Mouse (Mus musculus): ENCODE data around the gene Kcnk2.

Gene Kcnk2

DNA sequence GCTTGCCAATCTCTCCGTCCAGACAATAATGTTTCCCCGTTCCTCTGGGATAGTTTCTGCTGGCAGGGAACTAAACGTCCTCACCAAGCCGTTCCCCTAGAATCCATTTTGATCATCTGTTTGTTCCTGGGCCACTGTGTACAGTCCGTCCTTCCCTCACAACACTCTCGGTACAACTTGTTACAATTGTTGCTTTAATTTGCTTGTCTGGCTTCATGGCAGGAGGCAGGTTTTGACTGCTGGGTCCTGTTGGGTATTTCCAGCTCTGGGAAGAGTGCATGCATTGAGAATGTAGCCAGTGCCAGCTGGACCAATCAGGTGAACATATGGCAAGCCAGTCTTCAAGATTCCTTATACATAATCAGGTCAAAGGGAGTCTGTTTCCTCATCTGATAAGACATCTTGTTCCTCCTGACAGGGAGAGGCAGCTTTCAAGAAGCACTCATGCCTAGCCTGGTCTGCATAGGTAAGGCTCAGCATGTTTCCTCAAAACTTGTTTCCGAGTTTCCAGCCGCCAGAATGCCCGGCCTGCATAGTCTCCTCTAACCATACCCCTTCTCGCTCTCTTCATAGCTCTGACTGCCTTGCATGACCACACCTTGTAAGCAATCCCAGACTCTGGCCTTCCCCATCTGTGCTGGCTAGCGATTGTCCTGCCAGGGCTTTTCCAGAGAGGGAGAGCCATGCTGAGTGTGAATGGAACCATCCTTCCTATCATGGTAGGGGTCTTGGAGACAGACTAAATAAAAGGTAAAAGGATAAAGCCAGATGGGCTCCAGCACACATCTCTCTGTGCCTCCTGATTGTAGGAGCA lies 184.1 kb downstream of the Kcnk2 start:
- DNase-seq (ENCODE audit: low read depth), result no peak

DNA sequence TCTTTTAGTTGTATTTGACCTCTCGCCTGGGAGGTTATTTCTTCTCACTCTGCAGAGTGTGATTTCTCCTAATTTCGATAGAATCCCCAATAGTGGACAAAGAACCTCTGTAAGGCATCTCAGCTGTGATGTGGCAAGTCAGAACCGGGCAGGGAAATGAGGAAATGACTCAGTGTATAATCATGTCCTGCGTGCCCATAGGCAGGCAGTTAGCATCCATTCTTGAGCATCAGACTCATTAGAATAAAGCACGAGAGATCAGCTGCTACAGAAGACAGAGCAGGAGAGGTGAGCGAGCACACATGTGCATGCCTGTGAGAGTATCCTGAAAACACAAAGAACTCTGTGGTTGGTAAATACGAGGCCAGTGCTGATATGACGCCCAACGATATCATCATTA lies 186.9 kb downstream of the Kcnk2 start:
- peak; percentile 9 for DNase-seq (ENCODE audit: low read depth)

DNA sequence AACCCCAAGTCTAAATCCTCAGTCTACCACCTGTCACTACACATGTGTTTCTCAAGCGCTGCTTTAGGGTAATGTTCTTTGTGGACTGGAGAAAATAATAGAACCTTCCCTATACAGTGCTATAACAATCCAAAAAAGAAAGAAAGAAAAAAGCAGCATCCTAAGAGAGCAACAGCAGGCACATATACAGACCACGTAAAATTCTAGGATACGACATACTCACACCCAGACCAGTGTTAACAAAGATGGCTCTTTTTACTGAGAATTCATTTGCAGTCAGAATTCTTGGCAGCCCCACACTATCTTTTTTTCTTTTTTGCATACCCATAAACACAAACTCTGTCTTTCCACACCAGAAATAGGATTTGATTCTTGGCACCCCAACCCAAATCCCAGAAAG lies 187.6 kb downstream of the Kcnk2 start:
- no peak for DNase-seq (ENCODE audit: low read depth)

DNA sequence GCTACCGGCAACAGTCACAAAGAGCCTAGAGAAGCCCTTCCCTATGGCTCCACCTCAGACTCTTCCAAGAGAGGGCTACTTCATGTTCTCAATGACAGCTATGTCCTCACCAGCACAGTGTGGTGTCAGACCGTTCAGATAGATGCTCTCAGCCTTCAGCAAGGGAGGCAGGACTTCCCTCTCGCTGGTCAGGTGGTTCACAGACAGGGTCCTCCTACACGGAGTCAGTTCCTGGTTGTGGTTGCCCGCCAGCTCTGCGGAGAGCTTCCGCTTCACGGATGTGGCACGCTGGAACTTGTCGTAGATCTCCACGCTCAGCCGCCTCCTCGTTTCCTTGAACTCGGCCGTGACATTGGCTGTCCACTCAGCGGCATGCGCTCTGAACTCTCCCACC lies 192.4 kb downstream of the Kcnk2 start:
- no peak for DNase-seq (ENCODE audit: low read depth)

DNA sequence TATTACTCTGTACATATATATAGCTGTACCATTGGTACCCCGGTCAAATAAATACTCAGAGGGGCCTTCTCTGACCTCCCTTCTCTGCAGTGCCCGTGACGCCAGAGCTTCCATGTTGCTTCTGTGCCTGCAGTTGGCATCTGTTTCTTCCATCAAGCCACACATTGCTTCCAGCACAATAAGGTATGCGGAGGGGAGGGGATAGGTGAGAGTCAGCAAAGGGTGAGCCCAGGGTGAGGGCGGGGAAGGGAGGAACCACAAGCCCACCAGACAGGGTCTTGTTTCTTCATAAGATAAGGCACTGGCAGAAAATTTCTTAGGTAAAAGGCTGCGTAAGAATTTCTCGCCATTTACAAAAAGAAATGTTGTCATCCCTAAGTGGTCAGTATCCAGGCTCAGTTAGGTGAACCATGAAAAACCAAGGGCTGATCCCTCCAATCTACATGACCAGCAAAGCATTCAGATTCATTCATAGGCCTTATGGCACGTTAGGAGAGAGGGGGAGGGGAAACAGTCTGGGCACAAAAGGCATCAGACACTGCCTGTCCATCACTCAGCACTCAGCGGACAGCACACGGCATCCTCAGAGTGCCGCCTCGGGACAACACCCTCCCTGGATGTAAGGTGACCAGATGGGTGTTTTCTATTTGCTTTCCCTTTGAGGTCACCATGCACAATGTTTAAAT lies 192.9 kb downstream of the Kcnk2 start:
- DNase-seq (ENCODE audit: low read depth), result no peak

DNA sequence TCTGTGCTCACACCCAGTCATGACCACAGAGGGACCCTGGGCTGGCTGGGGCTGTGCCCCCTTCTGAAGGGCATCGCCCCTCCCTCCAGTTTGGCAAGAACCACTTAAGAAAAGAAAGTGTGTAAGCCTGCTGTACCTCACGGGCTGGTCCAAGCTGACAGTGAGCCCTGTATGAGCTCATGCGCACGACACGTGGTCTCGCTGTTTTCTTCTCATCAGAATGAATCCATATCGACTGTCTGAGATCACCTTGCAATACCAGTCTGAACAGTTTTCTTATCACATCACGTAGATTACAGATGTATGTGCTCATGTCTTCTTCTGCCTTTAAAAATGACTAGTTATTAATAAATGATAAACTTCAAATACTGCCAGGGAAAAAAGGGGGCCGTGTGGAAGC lies 193.5 kb downstream of the Kcnk2 start:
- no peak for DNase-seq (ENCODE audit: low read depth)

DNA sequence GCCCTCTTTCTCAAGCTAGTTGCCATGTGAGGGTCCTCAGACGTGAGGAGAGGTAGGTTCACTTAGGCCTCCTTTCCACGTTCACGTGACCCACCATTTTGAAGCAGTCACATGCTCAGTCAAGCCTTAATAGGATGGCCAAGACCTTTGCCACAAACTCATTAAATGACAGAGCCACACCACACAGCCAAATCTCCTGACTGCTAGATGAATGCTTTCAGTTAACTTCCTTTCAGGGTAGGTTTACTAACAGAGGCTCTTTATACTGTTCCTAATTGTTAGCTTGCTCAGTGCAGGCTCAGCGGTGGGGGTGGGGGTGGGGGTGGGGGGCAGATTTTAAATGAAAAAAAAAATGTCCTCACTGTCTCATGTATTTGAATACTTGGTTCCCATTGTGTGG lies 206.3 kb downstream of the Kcnk2 start:
- no peak for DNase-seq (ENCODE audit: low read depth)

DNA sequence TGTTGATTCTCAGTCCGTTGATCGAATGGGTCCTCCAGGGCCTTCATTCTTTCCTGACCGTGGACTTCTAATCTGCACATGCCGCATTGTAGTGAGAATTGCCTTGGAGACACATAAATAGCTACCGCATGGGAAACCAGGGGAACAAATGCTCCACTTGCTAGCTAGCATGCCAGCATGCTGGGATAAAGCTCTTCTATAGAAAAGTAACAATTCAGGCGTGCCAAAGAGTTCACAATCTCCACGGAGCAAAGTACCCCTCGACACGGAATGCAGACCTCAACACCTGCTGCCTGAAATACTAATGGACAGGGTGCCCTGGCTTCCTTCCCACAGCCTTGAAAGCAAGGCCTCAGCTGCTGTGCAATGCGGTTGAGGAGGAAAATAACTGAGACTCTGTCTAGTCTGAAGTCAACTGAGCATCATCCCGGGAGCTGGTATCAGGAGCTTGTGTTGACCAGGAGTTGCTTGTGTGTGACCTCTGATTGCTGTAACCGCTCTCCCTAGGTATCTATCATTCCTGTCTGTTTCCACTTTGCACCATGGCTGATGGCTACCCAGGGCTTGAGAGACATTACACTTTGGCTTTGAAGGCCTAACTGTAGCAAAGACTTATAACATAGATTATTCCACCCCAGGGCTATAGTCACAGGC lies 214.2 kb downstream of the Kcnk2 start:
- no peak for DNase-seq (ENCODE audit: low read depth)

DNA sequence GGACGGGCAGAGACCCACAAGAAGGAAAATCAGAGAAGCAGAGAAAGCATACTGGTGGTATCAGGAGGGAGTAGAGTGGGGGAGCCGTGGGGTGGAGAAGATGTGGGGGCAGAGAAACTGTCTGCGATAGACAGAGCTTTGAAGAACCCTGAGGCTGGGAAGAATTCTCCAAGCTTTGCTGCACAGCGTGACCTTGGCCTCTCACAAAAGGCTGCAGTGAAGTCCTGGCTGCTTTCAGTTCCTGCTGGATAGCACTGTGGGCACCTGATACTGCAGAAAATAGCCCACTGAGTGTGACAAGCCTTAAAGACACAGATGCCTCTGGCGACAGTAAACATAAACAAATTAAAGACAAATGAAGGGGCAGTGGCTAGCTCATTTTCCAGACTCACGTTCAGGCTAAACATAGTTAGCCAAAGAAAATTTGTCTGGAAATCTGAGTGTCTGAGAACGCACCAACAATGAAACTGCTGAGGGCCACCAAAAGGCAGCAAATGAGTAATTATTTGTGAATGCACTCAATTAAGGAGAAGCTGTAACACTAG lies 216.8 kb downstream of the Kcnk2 start:
- DNase-seq (ENCODE audit: low read depth), result no peak

DNA sequence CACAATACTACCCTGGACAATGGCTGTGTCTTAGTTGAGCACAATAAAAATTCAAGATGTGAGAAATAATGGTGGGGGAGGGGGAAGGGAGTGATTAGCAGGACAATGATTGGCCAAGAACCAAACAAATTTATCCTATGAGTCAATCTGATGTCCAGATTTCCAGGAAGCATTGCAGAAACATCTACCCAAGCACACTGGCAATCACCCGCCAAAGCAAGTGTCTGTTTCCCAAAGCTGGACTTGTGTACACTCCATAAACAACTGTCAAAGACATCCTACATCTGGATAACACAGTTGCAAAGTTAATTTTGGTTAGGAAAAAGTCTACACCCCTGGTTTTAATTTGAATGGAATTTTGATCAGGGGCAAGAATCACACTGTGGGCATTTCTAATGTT lies 224.3 kb downstream of the Kcnk2 start:
- DNase-seq (ENCODE audit: low read depth), result no peak

DNA sequence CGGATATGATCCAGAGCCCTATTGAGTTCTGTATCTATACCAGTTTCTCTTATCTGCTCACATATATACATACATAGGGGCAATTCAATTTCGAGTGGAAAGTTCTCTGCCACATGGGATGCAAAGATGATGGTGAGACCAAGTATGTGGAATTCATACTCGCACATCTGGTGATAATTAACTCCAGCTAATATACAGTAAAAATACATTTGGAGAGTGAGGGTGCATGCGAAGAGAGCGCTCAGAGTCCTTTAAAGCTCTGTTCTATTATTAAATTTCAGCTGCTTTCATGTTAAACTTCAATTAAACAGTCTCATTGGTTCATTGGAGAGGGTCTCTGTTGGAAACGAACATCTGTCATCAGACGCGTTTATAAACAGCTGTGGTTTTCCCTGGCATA lies 228.6 kb downstream of the Kcnk2 start:
- DNase-seq (ENCODE audit: low read depth), result no peak

DNA sequence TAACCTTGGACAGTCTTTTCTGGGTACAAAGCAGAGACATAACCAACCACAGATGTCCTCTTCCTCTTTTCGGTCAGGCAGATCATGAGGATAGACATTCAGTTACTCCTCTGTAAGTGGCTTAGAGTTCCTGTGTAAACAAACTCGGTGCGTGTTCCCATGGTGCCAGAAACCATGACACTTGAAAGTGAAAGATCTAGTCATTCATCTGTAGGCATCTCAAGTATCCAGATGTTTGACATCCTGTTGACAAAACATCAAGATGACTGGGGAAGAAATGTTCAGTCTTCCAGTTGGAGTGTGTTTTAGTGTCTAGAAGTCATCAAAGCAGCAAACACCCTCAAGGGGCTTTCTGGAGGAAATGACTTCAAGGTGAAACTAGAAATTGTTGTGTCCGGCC lies 230.9 kb downstream of the Kcnk2 start:
- no peak for DNase-seq (ENCODE audit: low read depth)

DNA sequence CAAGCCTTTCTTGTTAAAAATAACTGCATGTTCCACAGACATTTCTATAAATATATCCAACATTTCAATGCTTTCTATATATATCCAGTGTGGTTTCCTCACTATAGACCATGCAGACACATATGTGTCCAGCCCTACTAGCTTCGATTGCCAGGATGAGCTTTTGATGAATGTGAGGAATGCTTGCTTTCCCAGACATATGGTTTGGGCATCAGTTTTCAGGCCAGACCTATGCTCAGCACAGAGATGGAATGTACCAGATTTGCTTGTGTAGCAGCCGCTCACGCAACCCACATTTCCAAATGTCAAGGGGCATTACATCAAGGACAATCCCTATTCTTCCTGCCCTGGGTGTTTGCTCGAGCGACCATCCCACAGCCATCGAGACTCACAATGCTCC lies 236.3 kb downstream of the Kcnk2 start:
- no peak for DNase-seq (ENCODE audit: low read depth)

DNA sequence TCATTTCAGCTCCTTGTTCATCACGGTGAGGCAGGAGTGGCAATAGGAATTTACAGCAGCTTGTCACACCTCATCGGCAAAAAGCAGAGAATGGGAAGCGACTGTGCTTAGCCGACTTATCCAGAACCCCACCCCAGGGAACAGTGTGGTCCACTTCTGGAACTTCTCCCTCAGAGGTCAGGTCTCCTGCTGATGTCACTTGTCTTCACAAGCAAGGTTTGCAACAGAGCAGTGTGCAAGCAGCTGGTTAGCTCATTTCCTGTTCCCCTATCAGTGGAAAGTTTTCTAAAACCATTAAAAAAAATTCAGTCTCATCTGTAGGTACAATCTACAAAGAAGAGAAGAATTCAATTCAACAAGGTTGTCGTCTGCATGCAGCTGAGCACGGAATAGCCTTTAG lies 236.9 kb downstream of the Kcnk2 start:
- DNase-seq (ENCODE audit: low read depth), result no peak

DNA sequence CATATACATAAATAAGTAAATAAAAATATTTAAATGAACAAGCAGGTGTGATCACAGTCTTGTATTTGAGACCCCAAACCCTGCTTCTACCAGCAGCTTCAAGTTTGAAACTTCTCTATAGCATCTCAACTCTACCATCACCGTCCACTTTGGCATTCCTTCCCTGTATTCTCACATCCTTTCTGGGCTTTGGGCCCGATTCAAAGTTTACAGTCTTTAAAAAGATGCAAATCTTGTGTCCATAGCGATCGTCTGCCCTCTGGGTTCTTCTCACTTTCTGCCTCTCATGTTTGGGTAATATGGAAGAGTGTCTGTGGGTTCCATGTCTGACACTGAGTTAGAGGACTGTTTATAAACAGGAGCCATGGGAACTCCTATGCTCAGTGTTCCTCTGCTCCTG lies 237.4 kb downstream of the Kcnk2 start:
- no peak for DNase-seq (ENCODE audit: low read depth)

DNA sequence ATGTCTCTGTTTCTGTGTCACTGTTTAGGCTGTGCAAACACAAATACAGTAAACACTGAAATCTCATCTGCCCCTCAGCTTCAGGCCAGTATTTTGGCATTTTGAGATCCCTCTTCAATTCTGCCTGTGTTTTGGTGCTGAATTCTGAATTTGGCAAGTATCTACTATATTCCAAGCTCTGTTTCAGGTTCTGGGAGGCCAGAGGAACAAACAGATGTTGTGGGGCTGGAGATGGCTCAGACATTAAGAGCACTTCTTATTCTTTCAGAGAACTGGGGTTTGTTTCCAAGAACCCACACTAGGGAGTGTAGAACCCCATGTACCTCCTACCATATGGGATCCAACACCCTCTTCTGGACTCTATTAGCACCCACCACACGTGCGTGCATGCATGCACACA lies 237.8 kb downstream of the Kcnk2 start:
- no peak for DNase-seq (ENCODE audit: low read depth)

Measured in 416B (cell line).